Mouse (Mus musculus) lung, embryonic 14.5 days (tissue): ENCODE measurements around the gene Ipo5. TPM values are rescaled to one million over a fixed set of nuclear protein-coding genes. Genes with fewer than 3 reads are reported as not detected.

ENCODE experiments used
- ATAC-seq: fragments of 200-750 bp; cut with Nextera tagmentation; 2 replicates; pipeline ENCODE4 v1.8.0; 2017; ENCODE audit warnings: mild to moderate bottlenecking, moderate TSS enrichment, moderate library complexity; ENCODE audit not compliant: insufficient read depth
- DNase-seq: peaks from one replicate; pipeline ENCODE4 v3.0.0-alpha.2; 2015
- H3K27ac ChIP-seq: fragments of 300-500 bp; sonication (generic); 2 replicates; pipeline ENCODE4 v1.5.1; 2014; ENCODE audit warnings: low read depth, mild to moderate bottlenecking, moderate library complexity
- H3K27me3 ChIP-seq: fragments of 300-500 bp; sonication (generic); 2 replicates; pipeline ENCODE4 v1.6.1; 2014; ENCODE audit warnings: low read length, control low read depth; ENCODE audit not compliant: insufficient read depth
- H3K36me3 ChIP-seq: fragments of 300-500 bp; sonication (generic); 2 replicates; pipeline ENCODE4 v1.6.1; 2014; ENCODE audit warnings: control low read depth; ENCODE audit not compliant: insufficient read depth
- H3K4me1 ChIP-seq: fragments of 300-500 bp; sonication (generic); 2 replicates; pipeline ENCODE4 v1.6.1; 2014; ENCODE audit warnings: antibody characterized with exemption, control low read depth; ENCODE audit not compliant: insufficient read depth
- H3K4me2 ChIP-seq: fragments of 300-500 bp; sonication (generic); 2 replicates; pipeline ENCODE4 v1.6.1; 2014; ENCODE audit warnings: mild to moderate bottlenecking
- H3K4me3 ChIP-seq: fragments of 300-500 bp; sonication (generic); 2 replicates; pipeline ENCODE4 v1.5.1; 2014; ENCODE audit warnings: low read depth, low read length
- H3K9ac ChIP-seq: fragments of 300-500 bp; sonication (generic); 2 replicates; pipeline ENCODE4 v1.6.1; 2014
- H3K9me3 ChIP-seq: fragments of 300-500 bp; sonication (generic); 2 replicates; pipeline ENCODE4 v1.6.1; 2016; ENCODE audit warnings: low read depth, low read length, control low read depth
- CTCF ChIP-seq: IDR thresholded peaks from 2 replicates; pipeline ENCODE4 v1.5.1; 2016; ENCODE audit warnings: antibody characterized with exemption, low read depth
- WGBS: fragments of 180-500 bp; shearing (Covaris S2); extraction: QIAGEN DNeasy Blood & Tissue Kit; methylation state at CpG from one replicate; pipeline ENCODE4 v1.1.7; 2014; 5-methylcytosine and 5-hydroxymethylcytosine counted together
- polyA plus RNA-seq: library from polyadenylated mRNA; unstranded; fragments of >200 nt; fragmentation: Nextera tagmentation; extraction: Ambion mirVana; gene quantifications from 2 replicates; pipeline ENCODE4 v1.2.1, GENCODE M21; 2014

Gene Ipo5
- 131 and 132 TPM in 2 replicates for polyA plus RNA-seq

DNA sequence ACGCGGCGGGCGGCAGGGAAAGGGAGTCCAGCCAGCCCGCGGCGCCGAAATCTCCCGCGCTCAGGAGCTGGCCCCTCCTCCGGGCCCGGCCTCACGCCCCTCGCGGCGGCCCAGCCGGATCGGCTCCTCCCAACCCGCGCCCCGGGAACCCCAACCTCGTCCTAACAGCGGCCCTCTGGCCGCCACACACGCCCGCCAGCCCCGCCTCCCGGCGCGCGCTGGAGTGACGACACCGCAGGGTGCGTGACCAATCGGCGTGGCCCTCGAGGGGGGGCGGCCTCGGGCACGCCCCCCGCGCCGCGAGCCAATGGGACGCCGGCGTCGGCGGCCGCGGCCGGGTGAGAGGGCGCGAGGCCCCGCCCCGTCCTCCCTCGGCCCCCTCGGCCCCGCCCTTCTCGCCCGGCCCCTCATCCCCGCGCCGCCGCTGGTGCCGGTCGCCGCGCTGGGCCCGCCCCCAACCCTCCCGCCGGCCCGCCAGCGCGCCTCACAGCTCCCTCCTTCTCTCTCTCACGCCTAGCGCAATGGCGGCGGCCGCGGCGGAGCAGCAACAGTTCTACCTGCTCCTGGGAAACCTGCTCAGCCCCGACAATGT is at the start of gene Ipo5:
Gene Ipo5, plus strand, starts transcription at position 492 of the 592 bp plus-strand sequence.
- no peak for TF ChIP-seq CTCF
- H3K27me3 ChIP-seq: no peaks in the 10 kb centered on the region
- H3K4me2 ChIP-seq: peak within 1 kb of the TSS; percentile 93
- WGBS: 1% methylated on average over 44 of the region's 83 CpGs
- peak within 1 kb of the TSS; percentile 82 for H3K4me3 ChIP-seq
- H3K27ac ChIP-seq: peak within 1 kb of the TSS; percentile 95
- H3K4me1 ChIP-seq: no peaks in the 10 kb centered on the region
- H3K36me3 ChIP-seq: no peaks in the 10 kb centered on the region
- H3K9me3 ChIP-seq: no peaks in the 10 kb centered on the region
- peak within 1 kb of the TSS; percentile 86 for H3K9ac ChIP-seq
- peak; percentile 98 for ATAC-seq
- peak; percentile 99 for DNase-seq

DNA sequence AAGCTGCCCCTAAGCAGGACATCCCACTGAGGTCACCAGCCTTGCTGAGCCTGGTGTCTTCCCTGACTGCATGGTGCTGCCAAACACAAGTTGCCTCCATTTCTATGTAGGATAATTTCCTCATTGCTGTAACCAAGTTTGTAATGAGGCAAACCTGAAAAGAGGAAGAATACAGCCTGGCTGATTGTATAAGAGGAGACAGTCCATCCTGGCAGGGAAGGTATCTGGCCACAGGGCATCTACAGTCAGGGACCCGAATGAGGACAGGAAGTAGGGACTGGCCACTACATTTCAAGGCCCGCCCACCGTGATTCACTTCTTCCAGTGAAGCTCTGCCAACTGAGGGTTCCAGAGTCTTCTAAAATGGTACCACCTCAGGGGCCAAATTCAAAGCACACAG is 47.8 kb upstream of the Ipo5 start:
- no peak for DNase-seq
- Histone ChIP-seq H3K9me3 (no peaks in the 10 kb centered on the region), H3K27ac (no peak overlapping the region), H3K27me3 (no peaks in the 10 kb centered on the region), H3K4me2 (no peak overlapping the region), H3K36me3 (no peaks in the 10 kb centered on the region), H3K4me3 (no peak overlapping the region), H3K9ac (no peak overlapping the region), H3K4me1 (no peaks in the 10 kb centered on the region)
- 87% methylated on average over 3 of the region's 3 CpGs for WGBS
- no peak for ATAC-seq
- TF ChIP-seq CTCF: no peak

DNA sequence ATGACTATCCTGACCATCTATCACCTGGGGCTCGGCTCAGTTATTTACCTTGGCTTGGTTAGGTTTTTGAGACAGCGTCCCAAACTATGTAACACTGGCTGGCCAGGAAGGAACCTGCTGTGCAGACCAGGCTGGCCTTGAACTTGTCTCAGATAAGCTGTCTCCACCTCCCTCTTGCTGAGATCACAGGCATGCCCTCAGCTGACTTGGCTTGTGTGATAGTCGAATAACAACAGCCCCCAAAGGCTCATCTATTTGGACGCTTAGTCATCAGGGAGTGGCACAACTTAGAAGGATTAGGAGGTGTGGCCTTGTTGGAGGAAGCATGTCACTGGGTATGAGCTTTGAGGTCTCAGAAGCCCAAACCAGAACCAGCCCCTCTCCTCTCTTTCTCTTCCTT is 46.1 kb upstream of the Ipo5 start:
- Histone ChIP-seq H3K4me2 (no peak overlapping the region), H3K4me1 (no peaks in the 10 kb centered on the region), H3K4me3 (no peak overlapping the region), H3K27me3 (no peaks in the 10 kb centered on the region), H3K9me3 (no peaks in the 10 kb centered on the region), H3K9ac (no peak overlapping the region), H3K36me3 (no peaks in the 10 kb centered on the region), H3K27ac (no peak overlapping the region)
- 89% methylated on average over 4 of the region's 4 CpGs for WGBS
- ATAC-seq (no peak), DNase-seq (no peak)
- no peak for TF ChIP-seq CTCF

DNA sequence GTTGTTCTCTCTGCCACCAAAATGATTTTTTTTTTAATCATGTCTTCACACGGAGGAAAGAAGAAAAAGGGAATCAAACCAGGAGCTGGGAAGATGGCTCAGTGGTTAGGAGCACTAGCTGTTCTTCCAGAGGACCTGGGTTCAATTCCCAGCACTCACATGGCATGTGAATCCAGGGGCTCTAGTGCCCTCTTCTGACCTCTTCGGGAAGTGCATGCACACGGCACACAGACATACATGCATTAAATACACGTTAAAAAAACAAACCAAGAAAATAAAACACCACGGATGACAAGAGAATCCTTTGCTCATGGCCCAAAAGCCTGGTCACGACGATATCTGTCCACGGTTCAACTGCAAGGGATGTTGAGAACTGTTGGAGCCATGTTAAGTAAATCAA is 44.5 kb upstream of the Ipo5 start:
- 0 out of 2 replicates have a peak, but pooled peaks cover 2% of the 10 kb centered on the region for H3K4me1 ChIP-seq
- peak; percentile 18 for TF ChIP-seq CTCF
- WGBS: 88% methylated on average over 8 of the region's 8 CpGs
- H3K27me3 ChIP-seq: no peaks in the 10 kb centered on the region
- H3K4me2 ChIP-seq: no peak overlapping the region
- H3K9me3 ChIP-seq: no peaks in the 10 kb centered on the region
- no peaks in the 10 kb centered on the region for H3K36me3 ChIP-seq
- H3K27ac ChIP-seq: no peak overlapping the region
- ATAC-seq (no peak), DNase-seq (no peak)
- H3K9ac ChIP-seq: no peak overlapping the region
- no peak overlapping the region for H3K4me3 ChIP-seq

DNA sequence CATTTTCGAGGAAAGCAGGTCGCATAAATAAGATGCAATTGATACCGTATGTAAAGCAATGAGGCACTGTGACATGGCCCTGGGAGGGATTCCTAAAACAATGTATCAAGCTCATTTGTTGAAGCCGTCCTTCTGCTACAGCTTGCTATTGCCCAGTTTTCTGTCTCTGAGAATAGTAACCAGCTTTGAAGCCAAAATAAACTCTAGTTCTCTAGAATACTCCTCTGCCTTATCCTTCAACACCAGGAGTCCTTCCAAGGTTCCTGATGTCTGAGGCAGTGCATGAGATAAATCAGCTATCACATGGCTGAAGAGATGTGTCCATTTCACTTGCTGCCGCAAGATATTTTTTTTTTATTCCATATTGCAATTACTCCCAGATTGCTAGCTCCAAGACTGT is 43.9 kb upstream of the Ipo5 start:
- no peak overlapping the region for H3K4me3 ChIP-seq
- 0 out of 2 replicates have a peak overlapping the region, but pooled peaks have one; percentile 10 for H3K27ac ChIP-seq
- no peaks in the 10 kb centered on the region for H3K36me3 ChIP-seq
- no peaks in the 10 kb centered on the region for H3K9me3 ChIP-seq
- DNase-seq (no peak), ATAC-seq (no peak)
- H3K9ac ChIP-seq: no peak overlapping the region
- 0 out of 2 replicates have a peak, but pooled peaks cover 2% of the 10 kb centered on the region for H3K4me1 ChIP-seq
- WGBS: 74% methylated on average over 5 of the region's 5 CpGs
- no peak overlapping the region for H3K4me2 ChIP-seq
- TF ChIP-seq CTCF: no peak
- no peaks in the 10 kb centered on the region for H3K27me3 ChIP-seq

DNA sequence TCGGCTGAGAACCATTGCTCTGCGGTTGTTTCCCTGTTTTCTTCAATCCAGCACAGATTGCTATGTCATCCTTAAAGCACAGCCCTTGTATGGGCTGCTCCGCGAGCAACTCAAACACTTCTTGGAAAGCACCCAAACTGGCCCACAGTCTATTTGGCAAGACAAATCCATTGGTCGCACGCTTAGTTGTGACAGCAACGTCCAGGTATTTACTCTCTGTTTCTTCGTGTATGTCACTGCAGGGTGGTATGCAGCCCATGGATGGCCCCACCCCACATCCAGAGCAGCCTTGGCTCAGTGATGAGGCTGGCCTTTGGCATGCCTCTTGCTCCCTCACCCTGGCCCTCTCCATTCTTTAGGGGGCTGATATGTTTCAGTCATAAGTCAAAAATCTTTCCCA is 42.5 kb upstream of the Ipo5 start:
- H3K9me3 ChIP-seq: no peaks in the 10 kb centered on the region
- DNase-seq (peak; percentile 91), ATAC-seq (peak; percentile 82; the same call in 1 of the 2 replicates)
- 20% methylated on average over 8 of the region's 8 CpGs for WGBS
- H3K27me3 ChIP-seq: no peaks in the 10 kb centered on the region
- no peak overlapping the region for H3K4me3 ChIP-seq
- no peak overlapping the region for H3K9ac ChIP-seq
- no peak overlapping the region for H3K4me2 ChIP-seq
- TF ChIP-seq CTCF: no peak
- 0 out of 2 replicates have a peak, but pooled peaks cover 2% of the 10 kb centered on the region for H3K4me1 ChIP-seq
- peak overlapping the region; percentile 22; the same call in 1 of the 2 replicates for H3K27ac ChIP-seq
- H3K36me3 ChIP-seq: no peaks in the 10 kb centered on the region

DNA sequence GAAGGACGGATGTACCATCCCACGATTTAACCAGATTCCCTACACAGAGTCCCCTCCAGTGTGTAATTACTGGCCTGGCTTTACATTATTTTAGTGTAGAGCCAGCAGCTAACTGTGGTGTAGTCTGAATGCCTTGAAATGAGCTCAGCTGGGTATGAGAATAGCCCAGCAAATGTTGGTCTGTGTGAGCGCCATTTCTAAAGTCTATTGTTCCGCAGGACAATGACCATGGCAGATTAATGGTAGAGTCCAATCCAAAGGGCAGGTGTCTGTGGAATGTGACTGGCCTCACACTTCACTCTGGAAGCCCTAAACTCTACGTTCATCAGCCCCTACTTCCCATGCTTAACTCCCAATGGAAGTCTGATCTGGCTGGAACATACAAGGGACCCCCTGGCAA is 40.3 kb upstream of the Ipo5 start:
- 0 out of 2 replicates have a peak, but pooled peaks cover 2% of the 10 kb centered on the region for H3K4me1 ChIP-seq
- no peak for TF ChIP-seq CTCF
- ATAC-seq: no peak
- WGBS: 74% methylated on average over 5 of the region's 5 CpGs
- no peak overlapping the region for H3K4me3 ChIP-seq
- H3K9ac ChIP-seq: no peak overlapping the region
- H3K4me2 ChIP-seq: no peak overlapping the region
- H3K9me3 ChIP-seq: no peaks in the 10 kb centered on the region
- H3K36me3 ChIP-seq: no peaks in the 10 kb centered on the region
- no peak for DNase-seq
- H3K27ac ChIP-seq: no peak overlapping the region
- no peaks in the 10 kb centered on the region for H3K27me3 ChIP-seq
